Mouse (Mus musculus): Measurements from ENCODE around the gene Tbcb.

GRCm38 (mm10) chr7:30266780-30267179 is 34.7 kb upstream of the Tbcb start:
- no peak for TF ChIP-seq CTCF (IDR thresholded peaks at IDR 0.05; ENCODE audit: extremely low read depth, insufficient read depth, insufficient read length, insufficient replicate concordance)
- TF ChIP-seq POLR2A (IDR thresholded peaks at IDR 0.05; ENCODE audit: low read depth, low read length): no peak
